Mouse (Mus musculus) cerebellum, postnatal 14 days (tissue): ENCODE data around the gene Gpatch2.

Experiments used
- DNase-seq, 2 experiments: peaks; one replicate each; pipeline ENCODE4 v3.0.0; 2021; ENCODE audit warnings: mixed read lengths in 2 of 2

Gpatch2 gene

DNA sequence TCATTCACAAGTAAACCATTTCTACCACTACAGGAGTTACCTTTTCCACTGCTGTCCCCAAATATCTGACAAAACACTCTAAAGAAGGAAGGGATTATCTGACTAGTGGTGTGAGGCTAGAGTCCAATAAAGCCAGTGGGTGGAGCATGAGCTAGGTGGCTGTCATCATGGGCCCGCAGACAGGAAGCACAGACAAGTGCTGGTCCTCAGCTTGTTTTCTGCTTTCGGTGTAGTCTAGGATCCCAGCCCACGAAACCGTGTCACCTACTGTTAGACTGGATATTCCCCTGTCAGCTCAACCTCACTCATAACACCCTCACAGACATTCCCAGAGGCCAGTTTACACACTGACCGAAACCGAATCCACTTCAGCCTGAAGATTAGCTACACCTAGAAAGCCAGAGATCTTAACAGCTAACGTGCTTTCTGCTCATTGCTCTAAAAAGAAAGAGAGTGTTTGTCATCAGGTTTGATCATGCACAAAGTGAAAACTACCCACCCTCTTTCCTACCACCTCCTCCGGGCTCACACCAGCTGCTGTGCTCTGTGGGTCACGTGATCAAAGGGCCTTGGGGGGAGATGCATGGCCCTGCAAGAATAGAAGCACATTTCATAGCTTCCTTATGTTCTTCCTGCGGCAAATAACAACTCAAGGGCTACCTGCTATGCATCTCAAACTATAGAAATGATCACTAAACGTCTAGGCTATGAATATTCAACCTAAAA, 161.8 kb downstream of the Gpatch2 start:
- no peak for DNase-seq

DNA sequence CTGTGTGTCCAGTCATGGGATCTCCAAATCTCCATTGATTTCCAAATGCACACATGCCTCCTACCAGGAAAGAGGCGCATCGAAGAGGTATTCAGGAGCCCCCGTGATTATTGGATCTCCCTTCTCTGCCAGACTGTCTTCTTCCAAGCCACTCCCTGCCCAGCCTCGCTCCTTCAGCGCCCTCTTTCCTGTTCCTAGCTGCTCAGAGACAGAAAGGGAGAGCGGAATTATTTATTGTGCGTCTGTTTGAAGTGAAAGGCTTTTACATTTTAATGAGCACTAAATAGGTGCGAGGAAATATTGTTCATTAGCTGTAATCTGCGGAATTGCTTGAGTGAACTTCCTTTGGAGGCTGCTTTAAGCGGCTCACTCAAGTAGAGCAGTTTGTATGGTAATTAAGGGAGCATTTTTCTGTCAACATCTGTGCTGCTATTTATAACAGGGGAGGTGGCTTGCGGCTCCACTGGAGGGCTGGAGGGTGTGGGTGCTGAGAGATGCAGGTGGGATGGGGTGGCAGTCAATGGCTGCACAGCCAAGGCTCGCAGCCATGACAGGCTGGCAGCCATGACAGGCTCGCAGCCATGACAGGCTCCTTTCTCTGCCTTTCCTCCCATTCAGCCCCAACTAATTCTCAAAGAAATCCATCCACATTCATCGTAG, 162.7 kb downstream of the Gpatch2 start:
- no peak for DNase-seq

GRCm38 (mm10) chr1:187389476-187389875, 174.2 kb downstream of the Gpatch2 start:
- no peak for DNase-seq

DNA sequence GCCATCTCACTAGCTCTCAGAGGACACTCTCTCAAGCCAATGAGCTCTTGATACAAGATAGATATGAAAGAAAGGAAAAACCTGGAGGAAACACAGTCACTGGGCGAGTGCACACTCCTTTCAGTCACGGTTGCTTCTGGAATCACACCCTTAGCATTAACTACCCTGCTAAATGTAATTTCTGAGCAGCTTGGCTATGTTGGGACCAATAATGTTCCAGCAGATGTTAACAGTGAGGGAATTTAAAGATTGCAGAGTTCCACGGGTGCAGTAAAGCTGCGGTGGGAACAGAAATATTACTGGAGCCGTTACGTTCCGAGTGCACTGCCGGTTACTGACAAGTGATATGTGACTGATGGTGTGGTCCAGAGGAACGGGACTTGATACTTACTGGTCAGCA, 185.5 kb downstream of the Gpatch2 start:
- DNase-seq, result no peak
